Mouse (Mus musculus) E14TG2a.4 (cell line): Measurements from ENCODE around the gene Eif5.

Source experiments
- H3K27me3 ChIP-seq: 2 replicates; pipeline ENCODE4 v1.6.1; 2014; ENCODE audit warnings: low read length, control low read depth; ENCODE audit not compliant: insufficient read depth
- H3K36me3 ChIP-seq: 2 replicates; pipeline ENCODE4 v1.6.1; 2014; ENCODE audit warnings: low read length, control low read depth; ENCODE audit not compliant: insufficient read depth
- H3K4me1 ChIP-seq: replicated peaks from 2 replicates; pipeline ENCODE4 v1.6.1; 2014; ENCODE audit warnings: low read depth, low read length, control low read depth
- H3K4me3 ChIP-seq: replicated peaks from 2 replicates; pipeline ENCODE4 v1.5.1; 2014; ENCODE audit warnings: mild to moderate bottlenecking, low read length
- H3K9me3 ChIP-seq: 2 replicates; pipeline ENCODE4 v1.6.1; 2014; ENCODE audit warnings: low read length, control low read depth
- CTCF ChIP-seq: conservative IDR thresholded peaks from 2 replicates; pipeline ENCODE4 v1.5.1; 2014; ENCODE audit warnings: low read length
- NANOG ChIP-seq: IDR thresholded peaks from 2 replicates; pipeline ENCODE4 v1.6.1; 2014; ENCODE audit warnings: borderline replicate concordance, low read length, mixed read lengths
- POU5F1 ChIP-seq: IDR thresholded peaks from 2 replicates; pipeline ENCODE4 v1.6.1; 2014; ENCODE audit warnings: low read length, borderline replicate concordance

Eif5 gene

DNA sequence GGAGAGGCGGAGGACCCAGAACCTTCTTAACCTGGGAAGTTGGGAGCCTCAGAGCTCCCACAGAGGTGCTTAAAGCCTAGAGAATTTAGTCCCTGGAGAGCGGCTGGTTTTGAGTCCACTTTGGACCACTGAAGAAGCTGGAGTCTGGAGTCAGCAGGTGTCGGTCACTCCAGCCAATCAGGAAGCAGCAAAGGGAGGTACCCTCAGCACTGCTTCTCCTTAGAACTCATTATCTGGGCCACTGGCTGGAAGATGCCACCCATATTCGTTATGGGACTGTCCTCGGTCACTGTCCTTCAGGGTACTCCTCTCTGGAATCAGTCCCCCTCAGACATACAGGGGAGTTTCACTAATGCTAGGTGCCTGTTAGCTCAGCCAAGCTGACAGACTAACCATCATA is 21.9 kb upstream of the Eif5 start:
- Histone ChIP-seq H3K36me3 (no peaks in the 10 kb centered on the region), H3K4me3 (no peak overlapping the region), H3K9me3 (peaks cover 6% of the 10 kb centered on the region; the same call in 1 of the 2 replicates), H3K4me1 (peaks cover 35% of the 10 kb centered on the region), H3K27me3 (no peaks in the 10 kb centered on the region)
- TF ChIP-seq POU5F1 (no peak), CTCF (no peak), NANOG (no peak)

DNA sequence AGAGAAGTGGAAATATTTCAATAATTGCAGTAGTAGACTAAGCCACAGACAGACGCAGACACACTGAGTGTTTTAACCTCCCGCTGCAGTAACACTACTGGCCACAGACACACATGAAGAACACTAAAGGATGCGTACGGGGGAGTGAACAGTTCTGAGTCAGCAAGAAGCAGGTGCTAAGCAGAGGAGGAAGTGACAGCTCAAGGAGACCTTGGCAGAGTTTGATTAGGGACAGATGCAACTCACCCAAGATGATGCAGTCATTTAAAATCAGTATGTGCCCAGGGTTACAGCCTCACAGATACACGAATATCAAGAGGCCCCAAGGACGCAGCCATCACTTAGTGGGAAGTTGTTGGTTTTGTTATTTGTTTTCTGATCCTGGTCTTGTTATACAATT is 21.0 kb upstream of the Eif5 start:
- Histone ChIP-seq H3K9me3 (peaks cover 6% of the 10 kb centered on the region; the same call in 1 of the 2 replicates), H3K36me3 (no peaks in the 10 kb centered on the region), H3K27me3 (no peaks in the 10 kb centered on the region), H3K4me1 (peaks cover 30% of the 10 kb centered on the region), H3K4me3 (no peak overlapping the region)
- TF ChIP-seq NANOG (no peak), CTCF (no peak), POU5F1 (no peak)

DNA sequence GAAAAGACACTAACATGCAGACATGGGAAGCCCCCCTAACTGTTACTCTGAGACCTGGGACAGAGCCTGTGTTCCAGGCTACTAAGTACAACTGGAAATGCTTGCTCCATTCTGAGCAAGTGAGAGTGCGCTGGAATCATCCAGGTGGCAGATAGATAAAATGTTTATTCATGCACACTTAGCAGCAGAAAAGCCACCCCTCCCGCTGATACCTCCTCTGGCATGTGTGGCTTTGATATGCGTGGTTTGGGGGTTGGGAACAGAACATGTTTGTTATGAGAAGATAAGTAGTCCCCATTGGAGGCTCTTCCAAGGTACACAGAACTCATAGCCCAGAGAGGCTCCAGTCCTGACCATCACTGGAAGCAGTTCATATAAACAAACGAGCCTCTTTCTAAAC is 19.9 kb upstream of the Eif5 start:
- TF ChIP-seq CTCF (no peak), NANOG (no peak), POU5F1 (no peak)
- Histone ChIP-seq H3K4me3 (no peak overlapping the region), H3K9me3 (peaks cover 12% of the 10 kb centered on the region), H3K36me3 (no peaks in the 10 kb centered on the region), H3K27me3 (no peaks in the 10 kb centered on the region), H3K4me1 (peaks cover 24% of the 10 kb centered on the region)

DNA sequence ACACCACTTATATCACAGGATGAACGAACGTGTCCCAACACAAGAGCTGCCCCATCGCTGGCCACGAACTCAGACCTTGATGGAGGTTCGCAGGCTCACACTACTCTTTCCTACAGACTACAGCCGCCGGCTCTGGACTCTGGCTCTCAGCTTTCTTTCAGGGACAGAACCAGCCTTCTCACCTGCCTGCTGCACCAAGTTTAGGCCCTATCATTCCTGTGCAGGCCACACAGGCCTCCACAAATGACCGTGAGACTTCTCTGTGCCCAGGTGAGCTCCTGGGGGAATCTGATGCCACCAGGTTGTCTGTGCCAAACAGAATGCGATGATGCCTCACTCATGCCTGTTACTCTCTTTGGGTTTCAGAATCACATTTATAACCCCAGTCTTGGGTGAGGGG is 19.4 kb upstream of the Eif5 start:
- Histone ChIP-seq H3K36me3 (no peaks in the 10 kb centered on the region), H3K27me3 (no peaks in the 10 kb centered on the region), H3K4me3 (no peak overlapping the region), H3K4me1 (peaks cover 23% of the 10 kb centered on the region), H3K9me3 (peaks cover 12% of the 10 kb centered on the region)
- TF ChIP-seq POU5F1 (no peak), NANOG (no peak), CTCF (no peak)

DNA sequence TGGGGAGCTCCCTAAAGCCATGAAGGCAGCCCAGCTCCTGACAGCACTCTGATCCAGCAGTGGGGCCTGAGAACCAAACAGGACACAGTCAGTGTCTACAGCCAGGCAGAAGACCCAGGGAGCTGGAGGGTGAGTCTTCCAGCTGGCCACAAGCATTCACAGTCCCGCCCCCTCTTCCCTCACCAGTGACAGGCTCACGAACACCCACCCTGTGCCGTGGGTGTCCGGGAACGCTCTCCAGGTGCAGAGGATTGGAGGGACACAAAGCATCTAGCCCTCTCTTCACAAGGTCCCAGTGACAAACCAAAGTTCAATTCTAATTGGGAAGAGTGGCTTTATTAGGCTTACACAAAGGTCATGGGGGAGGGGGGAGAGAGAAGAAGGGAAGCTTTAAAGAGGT is 18.0 kb upstream of the Eif5 start:
- H3K9me3 ChIP-seq = peaks cover 12% of the 10 kb centered on the region
- TF ChIP-seq NANOG (no peak), CTCF (no peak), POU5F1 (no peak)
- H3K27me3 ChIP-seq = peaks cover 4% of the 10 kb centered on the region; the same call in 1 of the 2 replicates
- peaks cover 10% of the 10 kb centered on the region for H3K4me1 ChIP-seq
- no peaks in the 10 kb centered on the region for H3K36me3 ChIP-seq
- no peak overlapping the region for H3K4me3 ChIP-seq

DNA sequence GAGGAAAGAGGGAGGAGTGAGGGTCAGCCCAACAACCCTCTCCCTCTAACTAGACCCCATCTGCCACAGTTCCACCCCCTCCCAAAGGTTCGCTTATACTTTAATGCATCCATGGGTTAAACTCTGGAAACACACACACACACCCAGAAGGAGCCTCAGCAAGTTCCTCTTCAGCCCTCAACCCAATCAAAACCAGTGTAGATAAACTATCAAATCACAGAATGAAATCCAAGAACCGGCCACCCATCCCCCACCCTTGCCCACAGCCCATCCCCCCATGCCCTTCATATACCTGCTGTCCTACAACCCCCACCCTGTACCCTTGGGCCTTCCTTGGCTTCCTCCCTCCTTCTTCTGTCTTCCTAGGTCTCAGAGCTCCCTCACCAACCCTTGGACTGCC is 16.8 kb upstream of the Eif5 start:
- no peaks in the 10 kb centered on the region for H3K36me3 ChIP-seq
- H3K4me3 ChIP-seq = no peak overlapping the region
- H3K9me3 ChIP-seq = peaks cover 12% of the 10 kb centered on the region
- H3K27me3 ChIP-seq = peaks cover 4% of the 10 kb centered on the region; the same call in 1 of the 2 replicates
- TF ChIP-seq NANOG = no peak
- H3K4me1 ChIP-seq = peaks cover 7% of the 10 kb centered on the region

DNA sequence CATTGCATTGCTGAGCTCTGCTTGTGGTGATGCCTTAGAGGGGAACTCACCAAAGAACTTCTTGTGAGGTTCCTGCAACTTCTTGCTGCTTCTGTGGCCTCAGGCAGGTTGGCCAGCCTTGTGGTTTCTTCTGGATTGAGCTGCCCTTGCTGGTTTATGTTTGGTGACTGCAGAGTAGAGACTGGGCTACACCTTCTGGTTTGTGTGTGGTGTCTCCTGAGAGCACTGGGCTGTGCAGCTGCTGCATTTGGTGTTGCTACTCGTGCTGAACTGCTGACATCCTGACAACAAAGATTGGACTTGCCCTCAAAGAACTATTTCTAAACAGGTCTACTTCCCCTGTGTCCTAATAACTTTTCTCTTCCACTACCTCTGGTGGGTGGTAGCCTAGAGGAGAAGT is 13.3 kb upstream of the Eif5 start:
- Histone ChIP-seq H3K4me3 (no peak overlapping the region), H3K36me3 (no peaks in the 10 kb centered on the region), H3K9me3 (peaks cover 6% of the 10 kb centered on the region; the same call in 1 of the 2 replicates), H3K27me3 (peaks cover 7% of the 10 kb centered on the region), H3K4me1 (peaks cover 16% of the 10 kb centered on the region)
- no peak for TF ChIP-seq POU5F1
- TF ChIP-seq NANOG = no peak
- TF ChIP-seq CTCF = no peak

DNA sequence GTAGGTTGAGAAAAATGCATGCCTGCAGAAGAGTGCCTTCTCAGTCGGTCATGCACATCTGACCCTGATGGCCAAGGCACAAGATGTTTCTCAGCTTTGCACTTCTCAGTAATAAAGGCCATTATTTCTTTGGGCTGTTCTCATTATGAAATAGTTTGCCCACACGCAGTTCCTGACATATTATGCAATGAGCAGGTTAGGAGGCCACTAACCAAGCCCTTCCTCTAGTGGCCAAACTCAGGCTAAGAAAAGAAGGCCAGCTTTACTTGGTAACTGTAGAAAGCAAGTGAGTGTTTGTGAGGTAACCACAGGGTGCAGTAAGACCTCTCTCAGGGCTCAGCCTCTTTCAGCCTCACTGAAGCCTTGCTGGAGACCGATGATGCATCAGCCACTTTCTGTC is 12.9 kb upstream of the Eif5 start:
- Histone ChIP-seq H3K36me3 (no peaks in the 10 kb centered on the region), H3K4me3 (no peak overlapping the region), H3K27me3 (peaks cover 7% of the 10 kb centered on the region), H3K4me1 (peaks cover 16% of the 10 kb centered on the region), H3K9me3 (peaks cover 6% of the 10 kb centered on the region; the same call in 1 of the 2 replicates)
- TF ChIP-seq POU5F1 = no peak
- TF ChIP-seq CTCF = no peak

DNA sequence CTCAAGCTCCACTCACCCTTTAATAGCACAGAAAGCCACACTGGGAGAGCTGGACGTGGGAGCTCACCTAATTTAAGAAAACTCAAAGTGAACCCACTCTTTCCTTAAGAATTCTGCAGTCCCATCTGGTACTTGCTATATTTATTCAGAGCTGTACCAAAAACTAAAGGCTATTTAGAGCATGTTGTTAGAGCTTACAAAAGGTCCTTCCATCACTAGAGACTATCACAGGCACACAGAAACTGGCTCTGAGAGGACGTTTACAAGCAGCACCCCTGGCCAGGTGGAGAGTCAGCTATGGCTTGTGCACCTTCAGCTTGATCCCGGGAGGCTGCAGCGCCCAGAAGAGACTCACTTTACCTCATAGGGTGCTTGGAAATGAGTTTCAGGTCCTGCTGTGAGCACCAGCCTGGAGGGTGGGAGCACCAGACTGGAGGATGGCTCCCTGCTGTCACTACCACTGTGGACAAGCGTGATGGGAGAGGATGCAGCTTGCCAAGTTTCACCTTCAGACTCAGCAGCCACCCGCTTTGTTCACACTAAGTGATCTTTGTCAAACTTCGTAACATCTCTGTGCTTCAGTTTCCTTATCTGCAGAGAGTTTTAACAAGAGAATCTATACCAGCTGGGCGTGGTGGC is 10.1 kb upstream of the Eif5 start:
- TF ChIP-seq CTCF (no peak), NANOG (no peak), POU5F1 (no peak)
- H3K36me3 ChIP-seq = no peaks in the 10 kb centered on the region
- peaks cover 7% of the 10 kb centered on the region for H3K27me3 ChIP-seq
- no peaks in the 10 kb centered on the region for H3K9me3 ChIP-seq
- H3K4me1 ChIP-seq = peaks cover 12% of the 10 kb centered on the region
- no peak overlapping the region for H3K4me3 ChIP-seq
